Mouse (Mus musculus) lung, adult 2 months (tissue): ENCODE measurements around the gene Bpnt1. TPM values are rescaled to one million over a fixed set of nuclear protein-coding genes. Genes with fewer than 3 reads are reported as not detected.

Experiments used
- DNase-seq: peaks from one replicate; pipeline ENCODE4 v3.0.0; 2022
- H3K4me1 ChIP-seq: fragments of 200-500 bp; 2 replicates; pipeline ENCODE4 v1.6.1; 2011; ENCODE audit warnings: low read length; ENCODE audit not compliant: control insufficient read depth, insufficient read depth
- H3K4me3 ChIP-seq: fragments of 200-500 bp; replicated peaks from 2 replicates; pipeline ENCODE3; 2011; ENCODE audit warnings: low read depth, mild to moderate bottlenecking, control low read depth, low read length; ENCODE audit errors: extremely low read depth
- CTCF ChIP-seq: fragments of 200-500 bp; IDR thresholded peaks from 2 replicates; pipeline ENCODE4 v1.5.1; 2011; ENCODE audit warnings: mild to moderate bottlenecking, low read length, control low read depth; ENCODE audit not compliant: insufficient read depth
- POLR2A ChIP-seq: fragments of 200-500 bp; IDR thresholded peaks from 2 replicates; pipeline ENCODE4 v1.6.1; 2011; ENCODE audit warnings: low read depth, mild to moderate bottlenecking, control low read depth, low read length, borderline replicate concordance; ENCODE audit errors: extremely low read depth
- WGBS: fragments of 180-500 bp; shearing (Covaris S2); methylation state at CpG from one replicate; pipeline ENCODE4 v1.1.7; 2018; 5-methylcytosine and 5-hydroxymethylcytosine counted together
- polyA plus RNA-seq: library from polyadenylated mRNA; depleted of rRNA; stranded (reverse); fragments of >200 nt; gene quantifications from 2 replicates; pipeline ENCODE4 v1.2.3, GENCODE M21; 2012; rRNA removed

Bpnt1 gene
- polyA plus RNA-seq, result 40.4 and 45.1 TPM in 2 replicates

- TF ChIP-seq POLR2A, result peak; percentile 81; the same call in 1 of the 2 replicates
- TF ChIP-seq CTCF, result no peak
- DNase-seq, result peak; percentile 81
- under 1% methylated on average over 32 of the region's 32 CpGs for WGBS
- Histone ChIP-seq H3K4me3 (peak within 1 kb of the TSS; percentile 79), H3K4me1 (peaks cover 7% of the 10 kb centered on the region)
These were observed at the start of gene Bpnt1 for GRCm38 (mm10) chr1:185331983-185332430. Gene Bpnt1 (plus strand): TSS chr1:185332149.

GRCm38 (mm10) chr1:185282846-185283245 lies 49.1 kb upstream of the Bpnt1 start:
- TF ChIP-seq POLR2A (no peak), CTCF (no peak)
- H3K4me3 ChIP-seq, result no peak overlapping the region
- no peak for DNase-seq
- WGBS, result 83% methylated on average over 11 of the region's 11 CpGs
- no peaks in the 10 kb centered on the region for H3K4me1 ChIP-seq

GRCm38 (mm10) chr1:185283247-185283646 lies 48.7 kb upstream of the Bpnt1 start:
- Histone ChIP-seq H3K4me3 (no peak overlapping the region), H3K4me1 (no peaks in the 10 kb centered on the region)
- no peak for DNase-seq
- no peak for TF ChIP-seq POLR2A
- TF ChIP-seq CTCF, result no peak
- WGBS, result 92% methylated on average over 15 of the region's 15 CpGs

GRCm38 (mm10) chr1:185284740-185285139 lies 47.2 kb upstream of the Bpnt1 start:
- WGBS, result 25% methylated on average over 4 of the region's 4 CpGs
- Histone ChIP-seq H3K4me1 (no peaks in the 10 kb centered on the region), H3K4me3 (no peak overlapping the region)
- TF ChIP-seq POLR2A (no peak), CTCF (no peak)
- no peak for DNase-seq

- WGBS, result 64% methylated on average over 4 of the region's 4 CpGs
- Histone ChIP-seq H3K4me1 (no peaks in the 10 kb centered on the region), H3K4me3 (no peak overlapping the region)
- no peak for TF ChIP-seq POLR2A
- no peak for TF ChIP-seq CTCF
- DNase-seq, result no peak
These were observed 46.8 kb upstream of the Bpnt1 start for GRCm38 (mm10) chr1:185285171-185285570.

- TF ChIP-seq POLR2A, result no peak
- TF ChIP-seq CTCF, result no peak
- 94% methylated on average over 20 of the region's 20 CpGs for WGBS
- no peaks in the 10 kb centered on the region for H3K4me1 ChIP-seq
- no peak overlapping the region for H3K4me3 ChIP-seq
- no peak for DNase-seq
These were observed 44.9 kb upstream of the Bpnt1 start for GRCm38 (mm10) chr1:185287066-185287465.

- Histone ChIP-seq H3K4me3 (no peak overlapping the region), H3K4me1 (no peaks in the 10 kb centered on the region)
- TF ChIP-seq POLR2A (no peak), CTCF (no peak)
- 60% methylated on average over 5 of the region's 5 CpGs for WGBS
- DNase-seq, result no peak
These were observed 42.7 kb upstream of the Bpnt1 start for GRCm38 (mm10) chr1:185289231-185289630.

GRCm38 (mm10) chr1:185291336-185291735 lies 40.6 kb upstream of the Bpnt1 start:
- Histone ChIP-seq H3K4me3 (no peak overlapping the region), H3K4me1 (no peaks in the 10 kb centered on the region)
- no peak for DNase-seq
- 88% methylated on average over 4 of the region's 4 CpGs for WGBS
- TF ChIP-seq CTCF (no peak), POLR2A (no peak)

- no peak for TF ChIP-seq CTCF
- TF ChIP-seq POLR2A, result no peak
- 92% methylated on average over 10 of the region's 10 CpGs for WGBS
- no peak for DNase-seq
- no peak overlapping the region for H3K4me3 ChIP-seq
- no peaks in the 10 kb centered on the region for H3K4me1 ChIP-seq
These were observed 39.1 kb upstream of the Bpnt1 start for GRCm38 (mm10) chr1:185292646-185293360.

- WGBS, result 91% methylated on average over 7 of the region's 7 CpGs
- Histone ChIP-seq H3K4me3 (no peak overlapping the region), H3K4me1 (no peaks in the 10 kb centered on the region)
- TF ChIP-seq POLR2A (no peak), CTCF (no peak)
- no peak for DNase-seq
These were observed 35.1 kb upstream of the Bpnt1 start for GRCm38 (mm10) chr1:185296850-185297249.

GRCm38 (mm10) chr1:185298496-185298895 lies 33.5 kb upstream of the Bpnt1 start:
- Histone ChIP-seq H3K4me1 (no peaks in the 10 kb centered on the region), H3K4me3 (no peak overlapping the region)
- DNase-seq, result no peak
- WGBS, result 90% methylated on average over 8 of the region's 8 CpGs
- no peak for TF ChIP-seq CTCF
- TF ChIP-seq POLR2A, result no peak
